Comparison of ENCODE assay signal across 18 mouse cellular contexts in the genomic region with DNA sequence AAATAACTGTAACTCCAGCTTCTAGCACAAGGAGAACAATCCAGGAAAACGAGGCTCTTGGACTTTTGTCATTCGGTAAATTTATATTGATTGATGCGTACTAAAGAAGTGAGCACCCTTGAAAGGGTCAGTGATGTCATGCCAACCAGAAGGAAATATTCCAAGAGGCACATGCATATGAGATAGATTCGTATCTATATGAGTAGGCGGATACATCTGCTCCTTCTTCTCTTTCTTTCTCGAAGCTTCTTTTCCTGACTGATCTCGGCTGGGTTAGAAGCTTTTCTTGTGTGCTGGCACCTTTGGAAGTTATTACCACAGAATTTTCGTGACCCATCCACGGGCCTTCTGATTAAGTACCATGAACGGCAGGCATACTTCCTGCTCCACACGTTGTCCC.
"Had no signal": no experiment of that assay in that cellular context is flagged by ENCODE, and none has a peak within 500 bp of the region (broad histone marks: within the 10 kb centered on the region; RNA-seq: fewer than 3 reads in every experiment).

No protein-coding gene starts in this region.

- DNase-seq: liver, postnatal 0 days; lung, adult 2 months; lung, postnatal 14 days; lung, postnatal 36 days; right cerebral cortex, postnatal 14 days; thymus, adult 2 months; thymus, postnatal 25 days; thymus, postnatal 4 days had no signal

- H3K27ac ChIP-seq: lung, embryonic 15.5 days; macrophage; neural tube, embryonic 12.5 days; stomach, postnatal 0 days had no signal

- ATAC-seq: liver, postnatal 0 days; lung, postnatal 0 days; midbrain, embryonic 13.5 days; midbrain, embryonic 15.5 days had no signal

- H3K9ac ChIP-seq: lung, embryonic 15.5 days; midbrain, embryonic 13.5 days; midbrain, embryonic 15.5 days; neural tube, embryonic 12.5 days; stomach, embryonic 15.5 days had no signal

- H3K4me2 ChIP-seq: lung, embryonic 15.5 days; midbrain, embryonic 11.5 days; midbrain, embryonic 13.5 days; midbrain, embryonic 15.5 days; stomach, embryonic 15.5 days had no signal

- H3K36me3 ChIP-seq: lung, embryonic 15.5 days; midbrain, embryonic 13.5 days; midbrain, embryonic 15.5 days; neural tube, embryonic 12.5 days; stomach, embryonic 15.5 days had no signal

- H3K4me3 ChIP-seq: lung, embryonic 15.5 days; megakaryocyte, embryonic 14.5 days; midbrain, embryonic 13.5 days; midbrain, embryonic 15.5 days; neural tube, embryonic 12.5 days; stomach, embryonic 15.5 days had no signal

- H3K9me3 ChIP-seq: lung, embryonic 15.5 days; megakaryocyte, embryonic 14.5 days; midbrain, embryonic 13.5 days; midbrain, embryonic 15.5 days; neural tube, embryonic 12.5 days; stomach, embryonic 15.5 days had no signal

- H3K27me3 ChIP-seq: lung, embryonic 15.5 days; megakaryocyte, embryonic 14.5 days; midbrain, embryonic 13.5 days; midbrain, embryonic 15.5 days; neural tube, embryonic 12.5 days; stomach, embryonic 15.5 days had no signal
